Mouse (Mus musculus): ENCODE results near the gene Adgra1. TPM values are rescaled to one million over a fixed set of nuclear protein-coding genes. Genes with fewer than 3 reads are reported as not detected.
A peak's percentile ranks its signal among the peaks of the same experiment; 100 is the strongest.

Gene Adgra1
- not detected in 2 replicates for polyA plus RNA-seq (2016; fragmentation: Nextera tagmentation; extraction: Ambion mirVana)

DNA sequence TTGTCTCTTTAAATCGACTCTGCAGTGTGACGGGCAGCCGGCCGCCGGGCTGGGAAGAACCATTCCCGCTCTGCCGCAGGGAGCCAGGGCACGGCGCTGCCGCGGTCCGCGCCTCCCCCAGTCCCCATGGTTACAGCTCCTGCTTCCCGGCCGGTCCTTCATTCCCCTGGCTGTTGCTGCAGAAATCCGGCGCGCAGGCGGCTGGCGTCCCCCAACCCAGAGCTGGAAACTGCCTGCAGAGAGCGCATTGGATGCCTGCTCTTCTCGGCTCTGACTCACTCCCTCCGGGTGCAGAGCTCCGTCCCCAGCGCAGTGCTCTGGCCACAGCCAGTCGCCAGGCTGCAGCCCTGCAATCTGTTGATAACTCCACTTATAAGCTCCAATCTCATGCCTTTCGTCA lies at the start of gene Adgra1:
TSS of gene Adgra1 (plus strand) at position 139 of the 400 bp plus-strand sequence.
- H3K27ac ChIP-seq = no peak within 1 kb of the TSS
- no peaks in the 10 kb centered on the region for H3K36me3 ChIP-seq
- peak within 1 kb of the TSS; percentile 12; the same call in 1 of the 2 replicates for H3K9ac ChIP-seq (replicated peaks)
- H3K4me2 ChIP-seq = peak within 1 kb of the TSS; percentile 57
- peak; percentile 80 for ATAC-seq (ENCODE audit: insufficient number of reproducible peaks, insufficient read depth, low FRiP score, low TSS enrichment, low read depth)
- peaks cover 9% of the 10 kb centered on the region for H3K4me1 ChIP-seq (replicated peaks)
- H3K9me3 ChIP-seq = no peaks in the 10 kb centered on the region
- peaks cover 63% of the 10 kb centered on the region for H3K27me3 ChIP-seq
- under 1% methylated on average over 27 of the region's 27 CpGs for WGBS
- H3K4me3 ChIP-seq (replicated peaks) = peak within 1 kb of the TSS; percentile 27

DNA sequence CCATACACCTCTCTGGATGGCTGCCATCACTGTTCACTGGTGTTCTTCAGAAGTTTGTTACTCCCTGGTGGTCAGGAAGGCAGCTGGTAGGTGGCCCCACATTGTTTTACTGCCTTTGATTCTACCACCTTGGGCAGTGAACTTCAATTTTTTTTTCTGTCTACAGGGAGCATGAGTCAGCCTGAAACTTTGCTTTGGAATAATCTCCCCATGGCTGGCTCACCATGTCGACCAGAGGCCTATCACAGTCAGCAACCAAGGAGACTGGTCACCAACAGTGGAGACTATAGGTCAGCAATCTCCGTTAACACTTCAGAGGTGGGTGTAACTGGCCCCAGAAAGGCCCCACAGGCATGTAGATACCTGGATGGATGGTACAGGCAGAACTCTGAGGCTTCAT lies 46.6 kb upstream of the Adgra1 start:
- Histone ChIP-seq H3K4me2 (no peak overlapping the region), H3K27ac (no peak overlapping the region), H3K4me1 (replicated peaks) (no peaks in the 10 kb centered on the region), H3K9me3 (no peaks in the 10 kb centered on the region), H3K9ac (replicated peaks) (no peak overlapping the region), H3K4me3 (replicated peaks) (no peak overlapping the region), H3K36me3 (no peaks in the 10 kb centered on the region), H3K27me3 (no peaks in the 10 kb centered on the region; the same call in 1 of the 2 replicates)
- 71% methylated on average over 2 of the region's 2 CpGs for WGBS
- no peak for ATAC-seq (ENCODE audit: insufficient number of reproducible peaks, insufficient read depth, low FRiP score, low TSS enrichment, low read depth)

DNA sequence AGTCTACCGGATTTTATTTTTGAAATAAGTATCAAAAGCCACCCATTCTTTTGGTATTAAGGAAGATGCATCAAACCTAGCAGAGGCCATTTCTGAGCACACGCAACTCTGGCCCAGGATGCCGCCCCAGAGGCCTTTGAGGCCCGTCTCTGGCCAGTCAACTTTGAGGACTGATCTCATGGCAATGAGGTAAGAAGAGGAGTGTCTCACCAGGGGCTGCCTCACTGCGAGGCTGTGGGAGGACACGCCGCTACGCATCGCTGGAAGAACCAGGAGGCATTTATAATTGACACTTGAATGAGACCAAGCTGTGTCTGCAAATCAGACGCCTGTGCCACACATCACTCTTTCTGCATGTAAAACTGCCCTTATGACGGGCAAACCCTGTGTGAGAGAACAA lies 45.0 kb upstream of the Adgra1 start:
- no peaks in the 10 kb centered on the region; the same call in 1 of the 2 replicates for H3K27me3 ChIP-seq
- no peak overlapping the region for H3K27ac ChIP-seq
- H3K4me2 ChIP-seq = no peak overlapping the region
- H3K9me3 ChIP-seq = no peaks in the 10 kb centered on the region
- H3K9ac ChIP-seq (replicated peaks) = no peak overlapping the region
- H3K36me3 ChIP-seq = no peaks in the 10 kb centered on the region
- no peak overlapping the region for H3K4me3 ChIP-seq (replicated peaks)
- 86% methylated on average over 11 of the region's 11 CpGs for WGBS
- H3K4me1 ChIP-seq (replicated peaks) = no peaks in the 10 kb centered on the region
- no peak for ATAC-seq (ENCODE audit: insufficient number of reproducible peaks, insufficient read depth, low FRiP score, low TSS enrichment, low read depth)

DNA sequence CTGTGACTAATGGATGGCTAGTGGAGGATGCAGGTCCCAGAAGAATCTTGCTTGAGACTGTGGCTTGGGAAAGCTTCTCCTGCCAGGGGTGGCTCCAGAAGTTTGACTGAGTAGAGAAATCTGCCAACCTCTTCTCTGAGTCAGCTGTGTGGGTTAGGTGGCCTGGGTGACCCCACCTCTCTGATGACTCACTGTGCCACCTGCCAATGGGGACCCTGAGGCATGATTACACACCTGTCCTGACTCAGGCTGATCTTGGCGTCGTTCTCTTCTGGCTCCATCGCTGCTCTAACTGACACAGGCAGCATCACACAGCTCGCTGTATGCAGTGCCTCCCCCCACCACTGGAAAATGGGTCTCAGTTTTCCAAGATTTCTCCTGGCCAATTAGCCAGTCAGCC lies 44.3 kb upstream of the Adgra1 start:
- H3K4me3 ChIP-seq (replicated peaks) = no peak overlapping the region
- no peaks in the 10 kb centered on the region for H3K4me1 ChIP-seq (replicated peaks)
- no peaks in the 10 kb centered on the region; the same call in 1 of the 2 replicates for H3K27me3 ChIP-seq
- no peak overlapping the region for H3K4me2 ChIP-seq
- no peaks in the 10 kb centered on the region for H3K9me3 ChIP-seq
- no peak for ATAC-seq (ENCODE audit: insufficient number of reproducible peaks, insufficient read depth, low FRiP score, low TSS enrichment, low read depth)
- H3K36me3 ChIP-seq = no peaks in the 10 kb centered on the region
- no peak overlapping the region for H3K9ac ChIP-seq (replicated peaks)
- 65% methylated on average over 4 of the region's 4 CpGs for WGBS
- H3K27ac ChIP-seq = no peak overlapping the region

DNA sequence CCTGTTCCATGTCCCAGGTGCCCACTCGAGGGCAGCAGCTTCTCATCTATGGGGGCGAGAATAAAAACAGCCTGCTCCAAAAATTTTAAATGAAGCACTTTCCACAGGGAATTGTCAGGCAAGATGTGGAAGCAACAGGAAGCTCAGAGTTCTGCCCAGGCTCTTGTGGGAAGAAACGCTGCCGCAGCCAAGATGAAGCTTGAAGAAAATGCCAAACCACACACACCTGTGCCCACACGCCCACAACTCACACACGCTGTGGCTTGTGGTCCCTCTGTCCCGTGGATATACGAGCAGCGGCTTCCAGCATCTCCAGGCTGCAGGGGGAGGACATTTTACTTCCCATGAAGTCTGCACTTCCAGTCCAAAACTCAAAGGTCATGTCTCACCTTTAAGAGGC lies 42.4 kb upstream of the Adgra1 start:
- Histone ChIP-seq H3K4me2 (no peak overlapping the region), H3K36me3 (no peaks in the 10 kb centered on the region), H3K4me1 (replicated peaks) (no peaks in the 10 kb centered on the region), H3K27me3 (peaks cover 2% of the 10 kb centered on the region; the same call in 1 of the 2 replicates), H3K9ac (replicated peaks) (no peak overlapping the region), H3K4me3 (replicated peaks) (no peak overlapping the region), H3K27ac (no peak overlapping the region), H3K9me3 (no peaks in the 10 kb centered on the region)
- WGBS = 78% methylated on average over 9 of the region's 9 CpGs
- ATAC-seq (ENCODE audit: insufficient number of reproducible peaks, insufficient read depth, low FRiP score, low TSS enrichment, low read depth) = no peak

DNA sequence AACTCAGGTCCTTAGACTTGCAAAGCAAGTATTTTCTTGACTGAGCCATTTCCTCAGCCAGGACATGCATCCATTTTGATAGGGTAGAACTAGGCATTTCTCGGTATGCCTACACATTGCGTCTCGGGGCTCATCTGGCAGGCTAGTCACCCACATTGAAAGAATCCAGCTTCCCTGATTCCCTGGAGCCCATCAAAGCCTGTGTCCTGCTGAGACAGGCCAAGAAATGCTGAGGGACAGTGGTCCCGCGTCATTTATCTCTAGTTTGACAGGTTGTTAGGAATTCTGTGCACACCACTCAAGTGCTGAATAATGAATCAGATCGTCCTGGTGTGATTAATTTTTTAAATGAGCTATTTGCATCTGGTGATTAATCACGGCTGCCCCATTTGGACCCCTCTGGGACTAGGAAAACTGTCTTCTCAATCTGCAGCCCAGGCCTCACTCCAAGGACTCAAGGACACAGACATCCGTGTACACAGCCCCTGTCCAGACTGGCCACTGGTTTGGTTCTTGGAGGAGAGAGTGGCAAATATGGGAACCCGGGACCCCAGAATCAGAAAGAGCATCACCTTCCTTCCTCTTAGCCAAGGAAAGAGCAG lies 38.9 kb upstream of the Adgra1 start:
- H3K27me3 ChIP-seq = peaks cover 2% of the 10 kb centered on the region; the same call in 1 of the 2 replicates
- no peak overlapping the region for H3K4me2 ChIP-seq
- no peak overlapping the region for H3K9ac ChIP-seq (replicated peaks)
- H3K36me3 ChIP-seq = no peaks in the 10 kb centered on the region
- WGBS = 85% methylated on average over 9 of the region's 9 CpGs
- no peak for ATAC-seq (ENCODE audit: insufficient number of reproducible peaks, insufficient read depth, low FRiP score, low TSS enrichment, low read depth)
- H3K4me3 ChIP-seq (replicated peaks) = no peak overlapping the region
- H3K4me1 ChIP-seq (replicated peaks) = no peaks in the 10 kb centered on the region
- H3K9me3 ChIP-seq = no peaks in the 10 kb centered on the region
- no peak overlapping the region for H3K27ac ChIP-seq

DNA sequence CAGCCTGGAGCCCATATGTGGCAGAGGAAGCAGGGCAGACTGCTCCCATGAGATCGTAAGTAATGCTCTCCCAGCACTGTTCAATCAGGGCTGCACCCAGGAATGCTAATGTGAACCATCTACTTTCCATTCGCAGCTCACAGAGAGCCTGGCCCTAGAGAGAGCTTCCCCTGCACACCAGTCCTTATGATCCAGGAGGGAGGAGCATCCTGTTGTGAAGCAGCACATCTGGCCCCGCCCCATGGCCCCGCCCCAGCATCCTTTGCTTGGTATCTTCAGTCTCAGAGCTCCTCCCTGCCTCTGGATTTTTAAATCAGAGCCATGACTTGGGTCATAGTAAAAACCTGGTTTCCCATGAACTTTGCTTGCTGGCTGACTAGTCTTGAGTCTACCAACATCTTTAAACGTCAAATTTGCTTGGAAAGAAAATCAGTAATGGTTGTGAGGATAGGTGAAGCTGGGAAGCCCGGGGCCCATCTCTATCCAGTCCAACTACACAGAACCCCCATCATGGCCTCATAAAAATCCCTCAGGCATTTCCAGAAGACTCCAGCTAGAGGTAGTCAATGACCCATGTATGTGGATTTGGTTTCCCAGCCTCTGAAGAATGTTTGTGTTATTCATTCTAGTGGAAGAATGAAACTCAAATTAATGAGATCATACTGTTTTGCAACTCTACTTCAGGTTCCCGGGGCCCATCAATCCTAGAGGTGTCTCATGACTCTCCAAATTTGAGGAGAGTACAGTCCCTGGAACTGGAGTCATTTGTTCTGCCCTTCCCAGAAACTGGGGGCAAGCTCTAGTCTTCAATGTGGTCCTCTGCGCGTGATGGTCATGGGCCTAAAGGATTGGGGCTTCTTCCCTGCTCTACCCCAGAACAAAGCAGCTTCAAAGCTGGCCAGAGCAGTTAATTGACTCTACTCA lies 36.5 kb upstream of the Adgra1 start:
- no peaks in the 10 kb centered on the region for H3K9me3 ChIP-seq
- H3K27ac ChIP-seq = no peak overlapping the region
- H3K27me3 ChIP-seq = 0 out of 2 replicates have a peak, but pooled peaks cover 6% of the 10 kb centered on the region
- no peak overlapping the region for H3K4me2 ChIP-seq
- H3K36me3 ChIP-seq = no peaks in the 10 kb centered on the region
- H3K9ac ChIP-seq (replicated peaks) = no peak overlapping the region
- no peaks in the 10 kb centered on the region for H3K4me1 ChIP-seq (replicated peaks)
- ATAC-seq (ENCODE audit: insufficient number of reproducible peaks, insufficient read depth, low FRiP score, low TSS enrichment, low read depth) = no peak
- WGBS = 69% methylated on average over 9 of the region's 9 CpGs
- H3K4me3 ChIP-seq (replicated peaks) = no peak overlapping the region

DNA sequence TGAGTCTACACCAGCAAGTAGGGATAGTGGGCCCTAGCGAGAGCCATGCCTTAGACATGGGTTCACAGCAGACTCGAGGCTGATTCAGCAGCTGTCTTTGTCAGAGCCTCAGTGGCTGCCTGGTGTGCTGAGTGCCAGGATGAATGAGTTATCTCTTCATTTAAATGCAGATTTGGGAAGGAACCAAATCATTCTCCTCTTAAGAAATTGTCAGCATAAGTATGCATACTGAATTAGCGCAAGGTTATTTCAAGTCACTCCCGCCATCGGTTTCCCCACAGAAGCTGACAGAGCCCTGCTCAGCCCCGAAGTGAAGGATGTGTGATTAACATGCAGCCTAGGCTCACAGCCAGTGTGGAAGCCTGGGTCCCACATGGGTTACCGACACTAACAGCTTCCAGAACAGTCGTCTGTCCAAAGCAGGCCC lies 27.8 kb upstream of the Adgra1 start:
- no peak overlapping the region for H3K9ac ChIP-seq (replicated peaks)
- H3K27ac ChIP-seq = no peak overlapping the region
- H3K27me3 ChIP-seq = 0 out of 2 replicates have a peak, but pooled peaks cover 4% of the 10 kb centered on the region
- H3K4me1 ChIP-seq (replicated peaks) = no peaks in the 10 kb centered on the region
- H3K4me3 ChIP-seq (replicated peaks) = no peak overlapping the region
- H3K36me3 ChIP-seq = no peaks in the 10 kb centered on the region
- ATAC-seq (ENCODE audit: insufficient number of reproducible peaks, insufficient read depth, low FRiP score, low TSS enrichment, low read depth) = no peak
- no peaks in the 10 kb centered on the region for H3K9me3 ChIP-seq
- 69% methylated on average over 8 of the region's 8 CpGs for WGBS
- no peak overlapping the region for H3K4me2 ChIP-seq

DNA sequence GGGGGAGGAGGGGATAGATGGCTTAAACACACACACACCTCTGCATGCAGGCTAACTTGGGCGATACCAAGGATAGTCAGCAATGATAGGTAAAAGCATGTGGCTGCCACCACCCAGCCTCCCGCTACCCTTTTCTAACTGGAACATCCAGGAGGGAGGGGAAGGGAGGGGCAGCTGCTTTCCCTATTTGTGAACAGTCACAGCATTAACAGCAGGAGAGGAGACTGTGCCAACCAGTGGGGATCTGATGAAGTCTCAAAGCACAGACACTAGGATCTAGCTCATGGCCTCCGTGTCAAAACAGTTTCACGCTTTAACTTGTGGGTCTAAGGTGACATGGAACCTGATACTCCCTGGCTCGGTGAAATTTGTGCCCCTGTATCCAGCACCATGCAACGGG lies 23.9 kb upstream of the Adgra1 start:
- H3K36me3 ChIP-seq = no peaks in the 10 kb centered on the region
- H3K9ac ChIP-seq (replicated peaks) = no peak overlapping the region
- H3K4me1 ChIP-seq (replicated peaks) = no peaks in the 10 kb centered on the region
- ATAC-seq (ENCODE audit: insufficient number of reproducible peaks, insufficient read depth, low FRiP score, low TSS enrichment, low read depth) = no peak
- 75% methylated on average over 6 of the region's 6 CpGs for WGBS
- no peak overlapping the region for H3K4me2 ChIP-seq
- no peak overlapping the region for H3K4me3 ChIP-seq (replicated peaks)
- peaks cover under 1% of the 10 kb centered on the region; the same call in 1 of the 2 replicates for H3K9me3 ChIP-seq
- no peaks in the 10 kb centered on the region for H3K27me3 ChIP-seq
- no peak overlapping the region for H3K27ac ChIP-seq

DNA sequence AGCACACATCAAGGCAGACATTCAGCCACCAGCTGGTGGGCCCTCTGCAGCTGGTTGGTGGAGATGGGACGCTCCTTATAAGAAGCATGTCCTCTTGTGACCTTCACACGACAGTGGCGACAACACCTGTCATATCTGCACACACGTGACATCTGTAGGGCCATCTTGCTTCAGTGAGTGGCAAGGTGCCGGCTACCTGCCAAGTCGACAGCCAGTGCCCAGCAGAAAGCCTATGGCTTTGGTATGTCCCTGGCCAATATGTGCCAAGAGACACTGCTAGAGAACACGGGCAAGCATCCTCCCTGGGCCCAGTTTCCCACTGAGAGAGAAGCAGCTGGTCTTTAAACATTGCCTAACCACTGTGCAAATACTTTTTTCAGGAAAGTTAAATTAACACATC lies 22.3 kb upstream of the Adgra1 start:
- 84% methylated on average over 7 of the region's 7 CpGs for WGBS
- H3K27me3 ChIP-seq = no peaks in the 10 kb centered on the region

DNA sequence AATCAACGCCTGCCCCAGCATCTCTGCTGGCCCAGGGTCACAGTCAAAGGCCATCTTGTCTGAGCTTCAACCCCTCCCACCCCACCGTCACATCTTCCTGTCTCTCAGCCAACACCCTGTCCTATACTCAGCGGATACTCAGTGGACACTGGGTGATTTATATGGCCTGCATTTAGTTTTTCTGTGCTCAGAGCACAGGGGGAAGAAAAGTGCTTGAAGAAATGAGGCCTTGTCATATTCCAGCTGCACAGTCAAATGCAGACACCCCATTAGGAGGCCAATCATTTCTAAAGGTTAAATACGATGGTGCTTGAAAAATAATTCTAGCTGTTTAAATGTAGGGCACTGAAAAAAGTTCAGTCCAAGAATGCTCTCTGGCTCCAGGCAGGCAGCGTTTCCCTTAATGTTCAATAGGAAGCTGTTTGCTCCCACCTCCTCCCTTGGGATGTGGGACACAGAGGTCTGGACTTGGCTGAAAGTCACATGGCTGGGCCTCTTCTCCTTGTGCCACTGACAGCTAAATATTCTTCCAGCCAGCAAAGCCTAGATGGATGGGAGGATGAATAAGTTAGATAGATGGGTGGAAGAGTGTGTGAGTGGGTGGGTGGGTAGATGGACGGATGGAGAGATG lies 20.3 kb upstream of the Adgra1 start:
- Histone ChIP-seq H3K4me3 (replicated peaks) (no peak overlapping the region), H3K27me3 (no peaks in the 10 kb centered on the region), H3K36me3 (no peaks in the 10 kb centered on the region), H3K9ac (replicated peaks) (no peak overlapping the region), H3K9me3 (peaks cover 5% of the 10 kb centered on the region; the same call in 1 of the 2 replicates), H3K27ac (no peak overlapping the region), H3K4me2 (no peak overlapping the region), H3K4me1 (replicated peaks) (no peaks in the 10 kb centered on the region)
- ATAC-seq (ENCODE audit: insufficient number of reproducible peaks, insufficient read depth, low FRiP score, low TSS enrichment, low read depth) = no peak
- 85% methylated on average over 6 of the region's 6 CpGs for WGBS

More for the DNA sequence above, 22.3 kb upstream of the Adgra1 start:
- H3K4me2 ChIP-seq = no peak overlapping the region
- peaks cover 5% of the 10 kb centered on the region; the same call in 1 of the 2 replicates for H3K9me3 ChIP-seq
- no peak overlapping the region for H3K27ac ChIP-seq
- H3K36me3 ChIP-seq = no peaks in the 10 kb centered on the region
- no peak for ATAC-seq (ENCODE audit: insufficient number of reproducible peaks, insufficient read depth, low FRiP score, low TSS enrichment, low read depth)
- H3K9ac ChIP-seq (replicated peaks) = no peak overlapping the region
- H3K4me1 ChIP-seq (replicated peaks) = no peaks in the 10 kb centered on the region
- H3K4me3 ChIP-seq (replicated peaks) = no peak overlapping the region

Data from limb, embryonic 12.5 days (tissue).